Comparison of ENCODE assay signal across 7 mouse cellular contexts in genomic region chr3:107356964-107357441, GRCm38 (mm10). TPM values are rescaled to one million over a fixed set of nuclear protein-coding genes. Genes with fewer than 3 reads are reported as not detected.
DNase-seq lines count a peak whose midpoint lies in the region; ATAC-seq and TF ChIP-seq lines count a peak whose summit lies in the region.

No protein-coding gene starts in this region.

- H3K4me2 ChIP-seq in limb, embryonic 12.5 days: peak overlapping the region; percentile 40
- H3K4me2 ChIP-seq in midbrain, embryonic 15.5 days: no peak overlapping the region

- peak overlapping the region; percentile 38 for H3K4me3 ChIP-seq in embryonic facial prominence, embryonic 10.5 days
- no peak overlapping the region for H3K4me3 ChIP-seq in kidney, adult 2 months (ENCODE audit: insufficient read depth, low read depth, low read length)
- no peak overlapping the region for H3K4me3 ChIP-seq in limb, embryonic 12.5 days (replicated peaks)
- no peak overlapping the region for H3K4me3 ChIP-seq in midbrain, embryonic 15.5 days

- peaks cover 42% of the 10 kb centered on the region for H3K4me1 ChIP-seq in embryonic facial prominence, embryonic 10.5 days
- H3K4me1 ChIP-seq in kidney, adult 2 months (ENCODE audit: control insufficient read depth, insufficient read depth, low read length): no peaks in the 10 kb centered on the region
- peaks cover 23% of the 10 kb centered on the region for H3K4me1 ChIP-seq in limb, embryonic 12.5 days (replicated peaks)
- H3K4me1 ChIP-seq in midbrain, embryonic 15.5 days: no peaks in the 10 kb centered on the region; the same call in 1 of the 2 replicates

- peaks cover 4% of the 10 kb centered on the region for H3K27me3 ChIP-seq in embryonic facial prominence, embryonic 10.5 days (replicated peaks; ENCODE audit: low read depth, poor library complexity, severe bottlenecking)
- H3K27me3 ChIP-seq in kidney, adult 2 months (replicated peaks; ENCODE audit: control insufficient read depth, insufficient read depth, low read length): no peaks in the 10 kb centered on the region
- H3K27me3 ChIP-seq in limb, embryonic 12.5 days: peaks cover 16% of the 10 kb centered on the region; the same call in 1 of the 2 replicates
- H3K27me3 ChIP-seq in midbrain, embryonic 15.5 days (replicated peaks): no peaks in the 10 kb centered on the region; the same call in 1 of the 2 replicates

- no peaks in the 10 kb centered on the region for H3K36me3 ChIP-seq in embryonic facial prominence, embryonic 10.5 days (replicated peaks)
- H3K36me3 ChIP-seq in kidney, adult 2 months (ENCODE audit: control insufficient read depth, insufficient read depth, low read length): no peaks in the 10 kb centered on the region
- no peaks in the 10 kb centered on the region for H3K36me3 ChIP-seq in limb, embryonic 12.5 days
- H3K36me3 ChIP-seq in midbrain, embryonic 15.5 days (replicated peaks): no peaks in the 10 kb centered on the region

- H3K27ac ChIP-seq in embryonic facial prominence, embryonic 10.5 days (replicated peaks): no peak overlapping the region; the same call in 1 of the 2 replicates
- H3K27ac ChIP-seq in kidney, adult 2 months (ENCODE audit: insufficient read depth, low read depth, low read length): no peak overlapping the region
- no peak overlapping the region for H3K27ac ChIP-seq in limb, embryonic 12.5 days
- no peak overlapping the region for H3K27ac ChIP-seq in midbrain, embryonic 15.5 days

- no peaks in the 10 kb centered on the region for H3K9me3 ChIP-seq in embryonic facial prominence, embryonic 10.5 days
- H3K9me3 ChIP-seq in limb, embryonic 12.5 days: no peaks in the 10 kb centered on the region
- no peaks in the 10 kb centered on the region for H3K9me3 ChIP-seq in midbrain, embryonic 15.5 days

- peak; percentile 77 for TF ChIP-seq CTCF in kidney, adult 2 months (conservative IDR thresholded peaks at IDR 0.05; ENCODE audit: insufficient read depth, insufficient read length, low read depth, low read length)

- DNase-seq in adrenal gland, postnatal 10 days: peak; percentile 89
- DNase-seq in embryonic facial prominence, embryonic 10.5 days (ENCODE audit: low spot score): peak; percentile 83
- peak; percentile 80 to 84 for DNase-seq in heart, adult 18-20 months
- peak; percentile 84 for DNase-seq in kidney, adult 2 months
- peak; percentile 16 to 51 for DNase-seq in spleen, adult 18-20 months

- no peak for TF ChIP-seq POLR2A in kidney, adult 2 months (IDR thresholded peaks at IDR 0.05; ENCODE audit: low read depth, low read length)

- peak; percentile 82 for ATAC-seq in limb, embryonic 12.5 days (ENCODE audit: insufficient number of reproducible peaks, insufficient read depth, low FRiP score, low TSS enrichment, low read depth)
- peak; percentile 96 for ATAC-seq in midbrain, embryonic 15.5 days (replicated peaks)

- peak overlapping the region; percentile 54 for H3K9ac ChIP-seq in limb, embryonic 12.5 days (replicated peaks)
- H3K9ac ChIP-seq in midbrain, embryonic 15.5 days: no peak overlapping the region

- 2% methylated on average over 11 of the region's 11 CpGs for WGBS in embryonic facial prominence, embryonic 10.5 days
- WGBS in kidney, adult 2 months: 2% methylated on average over 11 of the region's 11 CpGs
- 2% methylated on average over 11 of the region's 11 CpGs for WGBS in limb, embryonic 12.5 days
- WGBS in midbrain, embryonic 15.5 days: under 1% methylated on average over 11 of the region's 11 CpGs

RNA-seq across cellular contexts. Expression of gene Rbm15, which starts 23.5 kb away (rescaled TPM):
- total RNA-seq in adrenal gland, postnatal 10 days (2021): 10 to 100 TPM; 35.7 to 39.0 TPM
- 21.0 and 21.6 TPM in 2 replicates for polyA plus RNA-seq in embryonic facial prominence, embryonic 10.5 days (2016; fragmentation: Nextera tagmentation; extraction: Ambion mirVana)
- total RNA-seq in heart, adult 18-20 months (2021): 10 to 100 TPM; 21.7 to 24.6 TPM
- 6.2 and 6.4 TPM in 2 replicates for polyA plus RNA-seq in kidney, adult 2 months (2012; rRNA removed)
- polyA plus RNA-seq in limb, embryonic 12.5 days (2016; fragmentation: Nextera tagmentation; extraction: Ambion mirVana): 16.2 and 18.9 TPM in 2 replicates
- polyA plus RNA-seq in midbrain, embryonic 15.5 days (2015; fragmentation: Nextera tagmentation; extraction: Ambion mirVana): 6.8 TPM in 2 replicates

Comparison
In these comparisons a context has a peak if more than half of its experiments do, and no peak if none do; other contexts are left out.
1. DNase-seq: peak in every context shown above with its lines; median percentile 89 in adrenal gland, postnatal 10 days; 84 in kidney, adult 2 months; 83 in embryonic facial prominence, embryonic 10.5 days; 82 in heart, adult 18-20 months; 34 in spleen, adult 18-20 months.